Mouse (Mus musculus) lung, postnatal 0 days (tissue): Measurements from ENCODE around the gene Kifc3.

Experiments used
- CTCF ChIP-seq: IDR thresholded peaks from 2 replicates; pipeline ENCODE4 v1.5.1; 2016; ENCODE audit warnings: antibody characterized with exemption, mild to moderate bottlenecking
- EP300 ChIP-seq: IDR thresholded peaks from 2 replicates; pipeline ENCODE4 v1.6.1; 2016; ENCODE audit warnings: antibody characterized with exemption, mild to moderate bottlenecking, control low read depth

- TF ChIP-seq CTCF (no peak), EP300 (no peak)
These were observed 95.3 kb downstream of the Kifc3 start for GRCm38 (mm10) chr8:95107306-95107705.
